Mouse (Mus musculus): ENCODE results near the gene Gm49369. TPM values are rescaled to one million over a fixed set of nuclear protein-coding genes. Genes with fewer than 3 reads are reported as not detected.

Gene Gm49369
- polyA plus RNA-seq, 1 experiment from 2014 or later: not detected

DNA sequence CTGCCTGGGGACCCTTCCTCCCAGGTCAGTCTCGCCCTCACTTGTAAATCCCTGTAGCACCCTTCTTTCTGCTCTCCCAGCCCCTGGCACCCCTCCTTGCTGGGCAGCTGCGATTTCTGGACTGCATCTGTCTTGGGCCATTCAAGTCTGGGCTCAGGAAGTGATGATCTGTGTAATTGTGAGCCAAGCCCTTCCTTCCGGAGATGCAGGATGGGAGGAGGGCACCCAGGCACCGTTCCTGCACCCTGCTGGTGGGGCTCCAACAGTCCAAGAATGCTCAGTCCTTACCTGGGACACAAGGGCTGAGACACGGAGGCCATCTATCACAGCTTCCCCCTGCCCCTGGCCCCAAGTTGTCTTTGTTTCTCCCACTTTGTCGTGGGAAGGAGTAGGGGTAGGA, 12.6 kb downstream of the Gm49369 start:
- 73% methylated on average over 6 of the region's 6 CpGs for WGBS
- no peak overlapping the region for H3K27ac ChIP-seq (replicated peaks)

GRCm38 (mm10) chr7:142368856-142369255, 13.6 kb downstream of the Gm49369 start:
- WGBS: 75% methylated on average over 2 of the region's 2 CpGs
- no peak for ATAC-seq (ENCODE audit: low FRiP score)
- H3K27ac ChIP-seq (replicated peaks): no peak overlapping the region
- H3K36me3 ChIP-seq: no peaks in the 10 kb centered on the region
- H3K4me2 ChIP-seq: no peak overlapping the region
- no peaks in the 10 kb centered on the region for H3K9me3 ChIP-seq (replicated peaks)
- H3K27me3 ChIP-seq (replicated peaks): peaks cover 45% of the 10 kb centered on the region
- peaks cover 17% of the 10 kb centered on the region for H3K4me1 ChIP-seq
- no peak overlapping the region for H3K4me3 ChIP-seq (replicated peaks)
- no peak overlapping the region for H3K9ac ChIP-seq (replicated peaks)

More for the DNA sequence above, 12.6 kb downstream of the Gm49369 start:
- Histone ChIP-seq H3K4me1 (peaks cover 17% of the 10 kb centered on the region), H3K4me3 (replicated peaks) (no peak overlapping the region), H3K9me3 (replicated peaks) (no peaks in the 10 kb centered on the region), H3K27me3 (replicated peaks) (peaks cover 51% of the 10 kb centered on the region), H3K36me3 (0 out of 2 replicates have a peak, but pooled peaks cover 2% of the 10 kb centered on the region), H3K4me2 (no peak overlapping the region), H3K9ac (replicated peaks) (no peak overlapping the region)
- no peak for ATAC-seq (ENCODE audit: low FRiP score)

DNA sequence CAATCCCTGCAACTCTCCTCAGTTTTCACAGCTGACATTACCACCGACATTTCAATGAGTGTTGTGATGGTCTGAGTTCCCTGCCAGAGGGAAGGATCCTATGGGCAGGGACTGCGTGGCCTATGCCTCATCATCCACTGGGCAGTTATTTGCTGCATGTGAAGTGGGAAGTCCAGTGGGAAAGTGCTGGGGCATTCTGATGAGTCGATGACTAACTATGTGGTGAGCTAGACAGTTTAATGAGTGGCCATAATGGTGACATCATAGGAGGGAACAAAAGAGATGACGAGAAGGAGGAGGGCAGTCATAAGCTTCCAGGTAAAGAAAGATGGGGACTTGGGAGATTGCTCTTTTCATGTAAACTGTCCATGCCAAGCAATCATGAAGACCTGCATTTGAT, 19.4 kb downstream of the Gm49369 start:
- no peak overlapping the region for H3K27ac ChIP-seq (replicated peaks)
- H3K9ac ChIP-seq (replicated peaks): no peak overlapping the region
- 78% methylated on average over 4 of the region's 4 CpGs for WGBS
- H3K9me3 ChIP-seq (replicated peaks): no peaks in the 10 kb centered on the region
- ATAC-seq (ENCODE audit: low FRiP score): no peak
- no peaks in the 10 kb centered on the region for H3K27me3 ChIP-seq (replicated peaks)
- no peaks in the 10 kb centered on the region for H3K36me3 ChIP-seq
- H3K4me2 ChIP-seq: no peak overlapping the region
- no peak overlapping the region for H3K4me3 ChIP-seq (replicated peaks)
- H3K4me1 ChIP-seq: no peaks in the 10 kb centered on the region

GRCm38 (mm10) chr7:142360743-142361142, 21.7 kb downstream of the Gm49369 start:
- Histone ChIP-seq H3K9me3 (replicated peaks) (no peaks in the 10 kb centered on the region), H3K4me3 (replicated peaks) (no peak overlapping the region), H3K27me3 (replicated peaks) (no peaks in the 10 kb centered on the region), H3K36me3 (no peaks in the 10 kb centered on the region), H3K4me2 (no peak overlapping the region), H3K4me1 (no peaks in the 10 kb centered on the region), H3K9ac (replicated peaks) (no peak overlapping the region), H3K27ac (replicated peaks) (no peak overlapping the region)
- ATAC-seq (ENCODE audit: low FRiP score): no peak

DNA sequence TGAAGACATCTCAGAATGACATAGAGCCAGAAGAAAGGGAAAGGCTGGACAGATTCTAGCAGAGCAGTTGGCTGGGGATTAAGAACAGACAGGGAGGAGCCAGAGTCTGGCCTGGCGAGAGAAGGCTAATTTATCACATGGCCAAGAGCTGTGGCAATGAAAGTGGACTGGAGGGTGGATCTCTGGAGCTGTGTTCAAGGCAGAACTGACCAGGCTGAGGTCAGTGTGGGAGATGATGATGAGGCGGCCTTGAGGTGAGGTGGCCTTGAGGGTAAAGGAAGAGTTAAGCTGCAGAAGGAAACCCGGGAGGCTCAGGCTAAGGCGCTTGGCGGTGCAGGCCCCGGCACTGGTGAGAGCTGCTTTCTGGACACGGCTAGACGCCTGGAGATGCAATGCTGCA, 23.3 kb downstream of the Gm49369 start:
- Histone ChIP-seq H3K9me3 (replicated peaks) (no peaks in the 10 kb centered on the region), H3K9ac (replicated peaks) (no peak overlapping the region), H3K4me2 (no peak overlapping the region), H3K36me3 (no peaks in the 10 kb centered on the region), H3K27ac (replicated peaks) (no peak overlapping the region), H3K4me1 (no peaks in the 10 kb centered on the region), H3K27me3 (replicated peaks) (no peaks in the 10 kb centered on the region), H3K4me3 (replicated peaks) (no peak overlapping the region)
- 79% methylated on average over 8 of the region's 8 CpGs for WGBS
- ATAC-seq (ENCODE audit: low FRiP score): no peak

- Histone ChIP-seq H3K4me1 (no peaks in the 10 kb centered on the region), H3K27me3 (replicated peaks) (no peaks in the 10 kb centered on the region), H3K4me2 (no peak overlapping the region), H3K36me3 (no peaks in the 10 kb centered on the region), H3K27ac (replicated peaks) (no peak overlapping the region), H3K4me3 (replicated peaks) (no peak overlapping the region), H3K9me3 (replicated peaks) (no peaks in the 10 kb centered on the region), H3K9ac (replicated peaks) (no peak overlapping the region)
- 83% methylated on average over 3 of the region's 3 CpGs for WGBS
- no peak for ATAC-seq (ENCODE audit: low FRiP score)
Measured at GRCm38 (mm10) chr7:142357566-142357965, 24.9 kb downstream of the Gm49369 start.

- Histone ChIP-seq H3K27me3 (replicated peaks) (no peaks in the 10 kb centered on the region), H3K4me1 (no peaks in the 10 kb centered on the region), H3K9me3 (replicated peaks) (no peaks in the 10 kb centered on the region), H3K4me3 (replicated peaks) (no peak overlapping the region), H3K27ac (replicated peaks) (no peak overlapping the region), H3K9ac (replicated peaks) (no peak overlapping the region), H3K36me3 (no peaks in the 10 kb centered on the region), H3K4me2 (no peak overlapping the region)
- WGBS: 80% methylated on average over 8 of the region's 8 CpGs
- ATAC-seq (ENCODE audit: low FRiP score): no peak
Measured at GRCm38 (mm10) chr7:142354661-142355233, 27.7 kb downstream of the Gm49369 start.

GRCm38 (mm10) chr7:142353854-142354253, 28.6 kb downstream of the Gm49369 start:
- no peak overlapping the region for H3K27ac ChIP-seq (replicated peaks)
- 76% methylated on average over 5 of the region's 5 CpGs for WGBS
- no peak overlapping the region for H3K9ac ChIP-seq (replicated peaks)
- H3K4me2 ChIP-seq: no peak overlapping the region
- no peaks in the 10 kb centered on the region for H3K36me3 ChIP-seq
- ATAC-seq (ENCODE audit: low FRiP score): no peak
- H3K27me3 ChIP-seq (replicated peaks): no peaks in the 10 kb centered on the region
- H3K4me3 ChIP-seq (replicated peaks): no peak overlapping the region
- H3K9me3 ChIP-seq (replicated peaks): no peaks in the 10 kb centered on the region
- no peaks in the 10 kb centered on the region for H3K4me1 ChIP-seq

DNA sequence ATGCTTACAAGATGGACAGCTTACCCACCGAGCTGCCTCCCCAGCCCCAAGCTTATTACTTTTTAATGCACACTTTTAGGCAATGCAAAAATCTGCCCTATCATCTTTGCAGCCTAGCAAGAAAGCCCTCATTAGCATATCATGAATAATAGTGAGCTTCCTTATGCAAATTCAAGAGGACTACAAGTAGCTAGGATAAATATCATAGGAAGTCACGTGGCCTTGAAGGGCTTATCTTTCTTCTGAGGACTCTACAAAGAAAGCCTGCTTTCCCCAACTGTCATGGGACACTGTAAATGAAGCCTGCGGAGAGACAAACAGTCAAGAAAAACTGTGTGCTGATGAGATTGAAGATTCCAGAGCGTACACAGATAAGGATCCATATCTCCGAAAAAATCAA, 30.9 kb downstream of the Gm49369 start:
- no peak overlapping the region for H3K9ac ChIP-seq (replicated peaks)
- H3K4me1 ChIP-seq: no peaks in the 10 kb centered on the region
- no peak overlapping the region for H3K4me2 ChIP-seq
- 65% methylated on average over 5 of the region's 5 CpGs for WGBS
- H3K4me3 ChIP-seq (replicated peaks): no peak overlapping the region
- H3K36me3 ChIP-seq: no peaks in the 10 kb centered on the region
- no peak overlapping the region for H3K27ac ChIP-seq (replicated peaks)
- H3K27me3 ChIP-seq (replicated peaks): no peaks in the 10 kb centered on the region
- H3K9me3 ChIP-seq (replicated peaks): no peaks in the 10 kb centered on the region
- ATAC-seq (ENCODE audit: low FRiP score): no peak

DNA sequence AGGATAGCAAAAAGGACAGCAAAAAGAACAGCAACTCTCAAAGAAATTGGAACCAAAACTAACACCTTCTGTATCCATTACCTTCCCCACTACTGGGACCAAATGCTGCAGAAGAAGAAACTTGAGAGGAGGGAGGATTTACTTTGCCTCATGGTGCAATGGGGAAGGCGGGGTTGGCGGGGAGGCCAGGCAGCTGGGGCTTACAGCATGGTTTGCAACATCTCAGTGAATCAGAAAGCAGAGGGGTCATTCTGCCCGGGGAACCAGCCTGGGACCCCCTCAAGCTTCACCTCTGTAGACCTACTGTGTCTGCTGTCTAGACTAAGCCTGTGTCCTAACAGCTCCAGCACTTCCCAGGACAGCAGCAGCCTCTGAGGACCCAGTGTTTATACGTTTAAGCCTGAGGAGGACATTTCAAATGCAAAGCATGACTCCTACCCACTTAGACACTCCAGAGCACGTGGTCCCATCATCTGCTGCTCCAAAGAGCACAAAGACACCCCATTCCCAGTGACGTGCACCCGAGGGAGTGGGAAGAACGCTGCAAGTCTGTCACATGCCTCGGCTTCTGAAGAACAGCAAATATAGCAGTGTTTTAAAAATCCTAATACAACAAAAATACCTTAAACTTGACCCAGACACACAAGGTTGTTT, 33.0 kb downstream of the Gm49369 start:
- 22% methylated on average over 9 of the region's 9 CpGs for WGBS

DNA sequence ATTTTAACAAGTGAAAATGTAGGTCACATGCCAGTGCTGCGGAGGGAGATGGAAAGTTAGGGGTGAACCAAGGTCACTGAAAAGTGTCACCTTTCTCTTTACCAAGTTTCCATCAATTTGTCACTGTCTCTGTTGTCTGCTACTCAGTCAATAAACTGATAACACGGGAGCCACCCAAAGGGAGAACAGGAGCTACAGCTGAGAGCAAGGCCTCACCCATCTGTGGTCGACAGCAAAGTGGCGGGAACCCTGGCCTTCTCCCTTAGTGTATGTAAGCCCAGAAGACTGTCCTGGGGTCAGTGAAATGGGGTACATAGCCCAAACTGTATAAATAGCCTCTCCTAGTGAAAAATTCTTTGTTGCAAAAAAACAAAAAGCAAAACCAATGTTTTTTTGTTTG, 34.9 kb downstream of the Gm49369 start:
- 84% methylated on average over 4 of the region's 4 CpGs for WGBS
- H3K36me3 ChIP-seq: no peaks in the 10 kb centered on the region
- no peak for ATAC-seq (ENCODE audit: low FRiP score)
- H3K27ac ChIP-seq (replicated peaks): no peak overlapping the region
- no peaks in the 10 kb centered on the region for H3K27me3 ChIP-seq (replicated peaks)
- no peak overlapping the region for H3K4me3 ChIP-seq (replicated peaks)
- H3K9ac ChIP-seq (replicated peaks): no peak overlapping the region
- H3K9me3 ChIP-seq (replicated peaks): no peaks in the 10 kb centered on the region
- H3K4me1 ChIP-seq: no peaks in the 10 kb centered on the region
- no peak overlapping the region for H3K4me2 ChIP-seq

More for the DNA sequence above, 33.0 kb downstream of the Gm49369 start:
- Histone ChIP-seq H3K27me3 (replicated peaks) (no peaks in the 10 kb centered on the region), H3K36me3 (no peaks in the 10 kb centered on the region), H3K27ac (replicated peaks) (no peak overlapping the region), H3K9ac (replicated peaks) (no peak overlapping the region), H3K4me2 (0 out of 2 replicates have a peak overlapping the region, but pooled peaks have one; percentile 3), H3K4me1 (no peaks in the 10 kb centered on the region), H3K4me3 (replicated peaks) (no peak overlapping the region), H3K9me3 (replicated peaks) (no peaks in the 10 kb centered on the region)
- ATAC-seq (ENCODE audit: low FRiP score): peak; percentile 59; the same call in 1 of the 2 replicates

DNA sequence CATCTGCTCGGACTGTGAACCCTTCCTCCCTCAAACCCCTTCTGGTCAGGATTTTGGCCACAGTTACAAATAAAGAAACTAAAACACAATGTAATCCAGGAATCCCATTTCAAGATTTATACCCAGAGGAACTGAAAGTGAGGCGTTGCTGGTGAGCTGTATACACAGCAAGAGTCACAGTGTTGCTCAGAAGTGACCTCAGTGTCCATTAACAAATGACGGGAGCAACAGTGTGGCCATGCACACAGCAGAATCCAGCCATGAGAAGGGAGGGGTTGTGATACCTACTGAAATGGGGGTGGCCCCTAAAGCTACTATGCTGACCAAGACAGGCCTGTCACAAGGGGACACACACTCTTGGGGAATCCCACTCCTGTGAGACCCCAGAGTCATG, 40.2 kb downstream of the Gm49369 start:
- H3K4me3 ChIP-seq (replicated peaks): no peak overlapping the region
- H3K9ac ChIP-seq (replicated peaks): no peak overlapping the region
- H3K4me1 ChIP-seq: no peaks in the 10 kb centered on the region
- no peaks in the 10 kb centered on the region for H3K36me3 ChIP-seq
- ATAC-seq (ENCODE audit: low FRiP score): no peak
- no peaks in the 10 kb centered on the region for H3K9me3 ChIP-seq (replicated peaks)
- H3K4me2 ChIP-seq: no peak overlapping the region
- WGBS: 79% methylated on average over 3 of the region's 3 CpGs
- no peak overlapping the region for H3K27ac ChIP-seq (replicated peaks)
- H3K27me3 ChIP-seq (replicated peaks): no peaks in the 10 kb centered on the region

All from neural tube, embryonic 15.5 days (tissue).